Mouse (Mus musculus) G1E (cell line): ENCODE results near the gene 4930407I10Rik.

Experiments
- CTCF ChIP-seq: IDR thresholded peaks from 2 replicates; pipeline ENCODE4 v1.5.1; 2012; ENCODE audit warnings: low read depth, low read length, inconsistent platforms, mixed read lengths
- GATA1 ChIP-seq: IDR thresholded peaks from 2 replicates; pipeline ENCODE4 v1.6.1; 2012; ENCODE audit warnings: borderline replicate concordance, low read length, inconsistent platforms, mixed read lengths
- GATA2 ChIP-seq: IDR thresholded peaks from 2 replicates; pipeline ENCODE4 v1.6.1; 2012; ENCODE audit warnings: low read depth, low read length, inconsistent platforms, borderline replicate concordance

DNA sequence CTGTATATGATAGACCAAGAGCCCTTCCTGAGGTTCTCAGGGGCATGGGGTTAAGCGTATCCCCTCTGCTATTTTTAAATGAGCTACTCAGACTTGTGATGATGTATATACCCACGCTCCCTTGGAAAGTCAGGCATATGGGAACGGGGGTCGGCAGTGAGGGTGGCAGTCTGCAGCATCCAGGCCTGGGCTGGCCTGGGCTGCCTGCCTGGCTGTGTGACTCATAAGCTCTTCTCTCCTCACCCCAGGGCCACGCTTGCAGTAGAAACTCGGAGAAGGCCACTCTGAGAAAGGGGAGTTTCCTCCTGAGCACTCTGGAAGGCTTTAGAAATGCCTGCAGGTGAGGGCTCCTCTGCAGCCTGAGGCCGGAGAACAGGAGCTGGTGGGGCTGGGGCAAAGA lies 32.1 kb downstream of the 4930407I10Rik start:
- TF ChIP-seq CTCF (no peak), GATA1 (no peak), GATA2 (no peak)
